Mouse (Mus musculus): ENCODE data around the gene Pla2g4a.

The Pla2g4a gene

GRCm38 (mm10) chr1:149856720-149857119 lies 104.4 kb downstream of the Pla2g4a start:
- DNase-seq (ENCODE audit: low read depth, low spot score) = peak; percentile 16

- DNase-seq (ENCODE audit: low read depth, low spot score) = no peak
These were observed 105.5 kb downstream of the Pla2g4a start for GRCm38 (mm10) chr1:149855581-149855980.

- DNase-seq (ENCODE audit: low read depth, low spot score) = no peak
These were observed 106.2 kb downstream of the Pla2g4a start for GRCm38 (mm10) chr1:149854867-149855266.

GRCm38 (mm10) chr1:149846655-149847054 lies 114.4 kb downstream of the Pla2g4a start:
- DNase-seq (ENCODE audit: low read depth, low spot score) = no peak

- DNase-seq (ENCODE audit: low read depth, low spot score) = no peak
These were observed 119.2 kb downstream of the Pla2g4a start for GRCm38 (mm10) chr1:149841845-149842244.

DNA sequence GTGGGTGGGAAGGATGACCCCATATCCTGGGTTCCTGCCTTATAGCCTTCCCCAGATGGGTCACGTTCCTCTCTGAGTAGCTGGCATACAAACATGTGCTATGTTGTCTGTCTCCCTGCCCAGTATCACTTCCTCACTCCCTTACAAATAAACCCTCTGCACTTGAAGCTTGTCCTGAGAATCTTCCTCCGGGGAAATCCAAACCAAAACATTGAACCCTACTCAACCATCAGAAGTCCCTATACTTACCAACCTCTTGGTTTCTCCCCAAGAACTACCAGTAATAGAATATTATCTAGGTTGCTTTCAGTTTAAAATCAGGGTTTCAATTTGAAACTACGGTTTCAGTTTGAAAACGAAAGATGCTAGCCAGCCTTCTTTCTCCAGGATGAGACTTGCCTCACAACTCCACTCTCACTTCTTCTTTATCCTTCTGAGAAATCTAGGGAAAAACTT lies 120.1 kb downstream of the Pla2g4a start:
- no peak for DNase-seq (ENCODE audit: low read depth, low spot score)

- no peak for DNase-seq (ENCODE audit: low read depth, low spot score)
These were observed 120.7 kb downstream of the Pla2g4a start for GRCm38 (mm10) chr1:149840312-149840930.

- no peak for DNase-seq (ENCODE audit: low read depth, low spot score)
These were observed 124.6 kb downstream of the Pla2g4a start for GRCm38 (mm10) chr1:149836496-149836895.

GRCm38 (mm10) chr1:149833876-149834275 lies 127.2 kb downstream of the Pla2g4a start:
- DNase-seq (ENCODE audit: low read depth, low spot score) = no peak

GRCm38 (mm10) chr1:149832952-149833351 lies 128.1 kb downstream of the Pla2g4a start:
- DNase-seq (ENCODE audit: low read depth, low spot score) = peak; percentile 29

GRCm38 (mm10) chr1:149832514-149832913 lies 128.6 kb downstream of the Pla2g4a start:
- DNase-seq (ENCODE audit: low read depth, low spot score) = no peak

DNA sequence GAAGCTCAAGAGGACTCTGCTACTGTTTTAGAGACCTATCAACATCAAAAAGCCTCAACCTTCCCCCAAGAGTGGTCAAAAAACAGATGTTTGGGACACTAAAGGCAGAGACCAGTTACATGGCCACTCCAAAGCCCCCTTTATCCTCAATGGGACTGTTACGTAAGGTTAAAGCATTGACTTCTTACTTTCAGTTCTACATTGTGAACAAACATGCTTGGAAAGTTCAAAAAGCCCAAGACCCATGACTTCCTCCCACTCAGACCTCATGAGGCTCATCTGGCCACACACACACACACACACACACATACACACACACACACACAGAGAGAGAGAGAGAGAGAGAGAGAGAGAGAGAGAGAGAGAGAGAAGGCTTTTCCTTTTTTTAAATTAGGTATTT lies 130.0 kb downstream of the Pla2g4a start:
- no peak for DNase-seq (ENCODE audit: low read depth, low spot score)

GRCm38 (mm10) chr1:149813616-149814345 lies 147.3 kb downstream of the Pla2g4a start:
- DNase-seq (ENCODE audit: low read depth, low spot score) = no peak

DNA sequence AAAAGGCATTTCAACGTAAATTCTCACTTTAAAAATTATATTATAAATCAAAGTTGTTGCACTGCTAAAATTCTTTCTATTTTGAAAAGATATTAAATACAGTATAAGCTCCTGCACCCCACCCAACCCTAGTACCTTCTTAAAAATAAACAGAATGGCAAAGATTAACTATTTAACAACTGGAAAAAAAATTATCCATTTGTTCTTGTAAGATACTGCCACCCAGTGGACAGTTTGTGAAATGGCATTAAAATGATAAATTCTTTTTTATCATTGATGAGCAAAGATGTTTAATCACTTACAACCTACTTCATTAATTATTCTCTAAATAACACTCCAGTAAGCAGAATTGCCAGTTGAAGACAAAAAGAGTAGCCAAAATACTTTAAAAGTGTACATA lies 151.6 kb downstream of the Pla2g4a start:
- no peak for DNase-seq (ENCODE audit: low read depth, low spot score)
